Mouse (Mus musculus) liver, embryonic 11.5 days (tissue): Measurements from ENCODE around the gene Ralgps2. TPM values are rescaled to one million over a fixed set of nuclear protein-coding genes. Genes with fewer than 3 reads are reported as not detected.

Experiments
- ATAC-seq: fragments of 200-750 bp; cut with Nextera tagmentation; replicated peaks from 2 replicates; pipeline ENCODE4 v1.8.0; 2017; ENCODE audit warnings: moderate number of reproducible peaks, mild to moderate bottlenecking, moderate TSS enrichment, moderate library complexity; ENCODE audit not compliant: low FRiP score
- DNase-seq: peaks from one replicate; pipeline ENCODE4 v3.0.0-alpha.2; 2017; ENCODE audit warnings: low spot score
- H3K27ac ChIP-seq: fragments of 300-500 bp; sonication (generic); 2 replicates; pipeline ENCODE4 v1.5.1; 2014; ENCODE audit warnings: mild to moderate bottlenecking, low read depth, low read length, control low read depth
- H3K27me3 ChIP-seq: fragments of 300-500 bp; sonication (generic); replicated peaks from 2 replicates; pipeline ENCODE4 v1.6.1; 2014; ENCODE audit warnings: low read length, mixed read lengths; ENCODE audit not compliant: control insufficient read depth, insufficient read depth
- H3K36me3 ChIP-seq: fragments of 300-500 bp; sonication (generic); 2 replicates; pipeline ENCODE4 v1.6.1; 2014; ENCODE audit warnings: mild to moderate bottlenecking, low read length, moderate library complexity, mixed read lengths; ENCODE audit not compliant: control insufficient read depth, insufficient read depth
- H3K4me1 ChIP-seq: fragments of 300-500 bp; sonication (generic); replicated peaks from 2 replicates; pipeline ENCODE4 v1.6.1; 2014; ENCODE audit warnings: low read length, mixed read lengths; ENCODE audit not compliant: control insufficient read depth, insufficient read depth
- H3K4me2 ChIP-seq: fragments of 300-500 bp; sonication (generic); 2 replicates; pipeline ENCODE4 v1.6.1; 2014; ENCODE audit warnings: mild to moderate bottlenecking, control low read depth, moderate library complexity
- H3K4me3 ChIP-seq: fragments of 300-500 bp; sonication (generic); 2 replicates; pipeline ENCODE4 v1.5.1; 2014; ENCODE audit warnings: low read depth, low read length, control low read depth
- H3K9ac ChIP-seq: fragments of 300-500 bp; sonication (generic); 2 replicates; pipeline ENCODE4 v1.6.1; 2014; ENCODE audit warnings: low read depth, low read length, control low read depth
- H3K9me3 ChIP-seq: fragments of 300-500 bp; sonication (generic); 2 replicates; pipeline ENCODE4 v1.6.1; 2016; ENCODE audit warnings: low read length, inconsistent platforms, mixed read lengths; ENCODE audit not compliant: control insufficient read depth
- WGBS: fragments of 180-500 bp; shearing (Covaris S2); extraction: QIAGEN DNeasy Blood & Tissue Kit; methylation state at CpG from one replicate; pipeline ENCODE4 v1.1.7; 2014; 5-methylcytosine and 5-hydroxymethylcytosine counted together
- polyA plus RNA-seq: library from polyadenylated mRNA; unstranded; fragments of >200 nt; fragmentation: Nextera tagmentation; extraction: Ambion mirVana; gene quantifications from 2 replicates; pipeline ENCODE4 v1.2.1, GENCODE M21; 2014

The Ralgps2 gene
- polyA plus RNA-seq, 1 experiment from 2014 or later = 33.6 TPM

- Histone ChIP-seq H3K4me2 (no peak overlapping the region), H3K9ac (no peak overlapping the region), H3K27me3 (no peaks in the 10 kb centered on the region), H3K36me3 (no peaks in the 10 kb centered on the region), H3K9me3 (no peaks in the 10 kb centered on the region), H3K4me1 (peaks cover 16% of the 10 kb centered on the region), H3K4me3 (no peak overlapping the region), H3K27ac (peak overlapping the region; percentile 58)
- WGBS = 71% methylated on average over 7 of the region's 7 CpGs
- DNase-seq (no peak), ATAC-seq (peak; percentile 49)
These were observed 39.2 kb upstream of the Ralgps2 start for GRCm38 (mm10) chr1:156978656-156979055.

- Histone ChIP-seq H3K4me2 (no peak overlapping the region), H3K27ac (no peak overlapping the region), H3K4me3 (no peak overlapping the region), H3K36me3 (no peaks in the 10 kb centered on the region), H3K4me1 (peaks cover 13% of the 10 kb centered on the region), H3K9ac (no peak overlapping the region), H3K27me3 (no peaks in the 10 kb centered on the region), H3K9me3 (no peaks in the 10 kb centered on the region)
- DNase-seq (no peak), ATAC-seq (no peak)
- WGBS = 75% methylated on average over 6 of the region's 6 CpGs
These were observed 34.4 kb upstream of the Ralgps2 start for GRCm38 (mm10) chr1:156973857-156974256.

GRCm38 (mm10) chr1:156972391-156972790 lies 33.0 kb upstream of the Ralgps2 start:
- ATAC-seq (no peak), DNase-seq (no peak)
- Histone ChIP-seq H3K9me3 (no peaks in the 10 kb centered on the region), H3K27ac (no peak overlapping the region), H3K9ac (no peak overlapping the region), H3K27me3 (no peaks in the 10 kb centered on the region), H3K36me3 (no peaks in the 10 kb centered on the region), H3K4me1 (peaks cover 11% of the 10 kb centered on the region), H3K4me3 (no peak overlapping the region), H3K4me2 (no peak overlapping the region)
- WGBS = 88% methylated on average over 4 of the region's 4 CpGs

- H3K9ac ChIP-seq = no peak overlapping the region
- H3K36me3 ChIP-seq = no peaks in the 10 kb centered on the region
- peaks cover 11% of the 10 kb centered on the region for H3K4me1 ChIP-seq
- 50% methylated on average over 7 of the region's 7 CpGs for WGBS
- no peak for DNase-seq
- H3K27ac ChIP-seq = no peak overlapping the region
- no peak overlapping the region for H3K4me3 ChIP-seq
- no peaks in the 10 kb centered on the region for H3K27me3 ChIP-seq
- ATAC-seq = peak; percentile 63; the same call in 1 of the 2 replicates
- no peaks in the 10 kb centered on the region for H3K9me3 ChIP-seq
- no peak overlapping the region for H3K4me2 ChIP-seq
These were observed 31.9 kb upstream of the Ralgps2 start for GRCm38 (mm10) chr1:156971206-156971811.

- no peak for DNase-seq
- Histone ChIP-seq H3K4me3 (no peak overlapping the region), H3K27ac (no peak overlapping the region), H3K4me2 (no peak overlapping the region), H3K4me1 (peaks cover 11% of the 10 kb centered on the region), H3K27me3 (no peaks in the 10 kb centered on the region), H3K9ac (no peak overlapping the region), H3K9me3 (no peaks in the 10 kb centered on the region), H3K36me3 (no peaks in the 10 kb centered on the region)
- ATAC-seq = no peak
- 70% methylated on average over 6 of the region's 6 CpGs for WGBS
These were observed 31.2 kb upstream of the Ralgps2 start for GRCm38 (mm10) chr1:156970641-156971040.

- Histone ChIP-seq H3K36me3 (no peaks in the 10 kb centered on the region), H3K4me1 (peaks cover 11% of the 10 kb centered on the region), H3K9me3 (no peaks in the 10 kb centered on the region), H3K4me2 (no peak overlapping the region), H3K27ac (no peak overlapping the region), H3K4me3 (no peak overlapping the region), H3K9ac (no peak overlapping the region), H3K27me3 (no peaks in the 10 kb centered on the region)
- DNase-seq = no peak
- WGBS = 72% methylated on average over 7 of the region's 7 CpGs
- ATAC-seq = 0 out of 2 replicates have a peak, but pooled peaks have one; percentile 60
These were observed 28.7 kb upstream of the Ralgps2 start for GRCm38 (mm10) chr1:156968107-156968506.

GRCm38 (mm10) chr1:156964586-156964932 lies 25.1 kb upstream of the Ralgps2 start:
- 58% methylated on average over 4 of the region's 4 CpGs for WGBS
- Histone ChIP-seq H3K9ac (no peak overlapping the region), H3K27me3 (no peaks in the 10 kb centered on the region), H3K27ac (no peak overlapping the region), H3K4me1 (no peaks in the 10 kb centered on the region), H3K4me3 (no peak overlapping the region), H3K4me2 (no peak overlapping the region), H3K9me3 (no peaks in the 10 kb centered on the region), H3K36me3 (no peaks in the 10 kb centered on the region)
- no peak for ATAC-seq
- DNase-seq = no peak

- ATAC-seq (no peak), DNase-seq (no peak)
- Histone ChIP-seq H3K9me3 (no peaks in the 10 kb centered on the region), H3K9ac (no peak overlapping the region), H3K27me3 (no peaks in the 10 kb centered on the region), H3K27ac (peak overlapping the region; percentile 3; the same call in 1 of the 2 replicates), H3K4me3 (no peak overlapping the region), H3K36me3 (no peaks in the 10 kb centered on the region), H3K4me1 (no peaks in the 10 kb centered on the region; the same call in 1 of the 2 replicates), H3K4me2 (no peak overlapping the region)
- WGBS = 13% methylated on average over 7 of the region's 7 CpGs
These were observed 24.6 kb upstream of the Ralgps2 start for GRCm38 (mm10) chr1:156963871-156964585.
